Comparison of ENCODE assay signal across 8 mouse cellular contexts in the genomic region with DNA sequence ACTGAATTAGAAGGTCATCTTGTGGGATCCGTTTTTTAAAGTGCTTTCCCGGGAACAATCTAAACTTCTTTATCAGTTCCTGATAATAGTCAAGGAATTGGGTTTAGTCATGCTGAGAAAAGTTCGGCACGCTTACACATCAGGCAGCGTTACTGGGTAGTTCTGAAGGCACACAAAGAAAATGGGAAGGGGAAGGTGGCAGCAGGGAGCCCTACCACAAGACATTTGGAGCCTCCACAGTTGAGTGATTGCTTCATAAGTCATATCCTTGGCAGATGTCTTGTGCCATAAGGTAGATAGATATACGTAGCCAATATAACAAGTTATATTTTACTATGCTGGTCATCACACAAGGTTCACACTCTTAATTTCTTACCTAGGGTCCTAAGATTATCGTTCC. TPM values are rescaled to one million over a fixed set of nuclear protein-coding genes. Genes with fewer than 3 reads are reported as not detected.
DNase-seq lines count a peak whose midpoint lies in the region; ATAC-seq and TF ChIP-seq lines count a peak whose summit lies in the region.

No protein-coding gene starts in this region.

- no peaks in the 10 kb centered on the region for H3K9me3 ChIP-seq in embryonic facial prominence, embryonic 13.5 days
- no peaks in the 10 kb centered on the region for H3K9me3 ChIP-seq in intestine, embryonic 16.5 days (ENCODE audit: control insufficient read depth, low read length)
- H3K9me3 ChIP-seq in midbrain, embryonic 15.5 days: no peaks in the 10 kb centered on the region

- H3K36me3 ChIP-seq in embryonic facial prominence, embryonic 13.5 days: peaks cover 14% of the 10 kb centered on the region
- H3K36me3 ChIP-seq in intestine, embryonic 16.5 days (ENCODE audit: control insufficient read depth, insufficient read depth, low read length): no peaks in the 10 kb centered on the region
- no peaks in the 10 kb centered on the region for H3K36me3 ChIP-seq in midbrain, embryonic 15.5 days (replicated peaks)

- DNase-seq in layer of hippocampus, adult 2 months (ENCODE audit: low spot score in 2 of 2): no peak
- DNase-seq in layer of hippocampus, postnatal 36 days: no peak
- no peak for DNase-seq in urinary bladder, postnatal 25 days (ENCODE audit: low spot score)
- no peak for DNase-seq in adrenal gland, adult 8-10 months

- H3K4me1 ChIP-seq in embryonic facial prominence, embryonic 13.5 days: peaks cover 11% of the 10 kb centered on the region; the same call in 1 of the 2 replicates
- H3K4me1 ChIP-seq in intestine, embryonic 16.5 days (ENCODE audit: control insufficient read depth, insufficient read depth, low read length): no peaks in the 10 kb centered on the region
- peaks cover 13% of the 10 kb centered on the region for H3K4me1 ChIP-seq in midbrain, embryonic 15.5 days

- H3K4me2 ChIP-seq in embryonic facial prominence, embryonic 13.5 days: peak overlapping the region; percentile 71
- H3K4me2 ChIP-seq in intestine, embryonic 16.5 days (ENCODE audit: low read depth, low read length): peak overlapping the region; percentile 84
- peak overlapping the region; percentile 90 for H3K4me2 ChIP-seq in midbrain, embryonic 15.5 days

- no peak for TF ChIP-seq CTCF in layer of hippocampus, adult 2 months (conservative IDR thresholded peaks at IDR 0.05)

- peak overlapping the region; percentile 85 for H3K9ac ChIP-seq in embryonic facial prominence, embryonic 13.5 days
- peak overlapping the region; percentile 84 for H3K9ac ChIP-seq in intestine, embryonic 16.5 days (ENCODE audit: low read depth, low read length)
- H3K9ac ChIP-seq in midbrain, embryonic 15.5 days: peak overlapping the region; percentile 75

- WGBS in embryonic facial prominence, embryonic 13.5 days: 25% methylated on average over 7 of the region's 7 CpGs
- WGBS in intestine, embryonic 16.5 days: 15% methylated on average over 7 of the region's 7 CpGs
- 20% methylated on average over 7 of the region's 7 CpGs for WGBS in midbrain, embryonic 15.5 days

- H3K4me3 ChIP-seq in layer of hippocampus, adult 2 months: peak overlapping the region; percentile 69
- H3K4me3 ChIP-seq in embryonic facial prominence, embryonic 13.5 days: peak overlapping the region; percentile 66
- H3K4me3 ChIP-seq in intestine, embryonic 16.5 days (ENCODE audit: low read length): peak overlapping the region; percentile 72
- H3K4me3 ChIP-seq in midbrain, embryonic 15.5 days: peak overlapping the region; percentile 53

- no peaks in the 10 kb centered on the region for H3K27me3 ChIP-seq in embryonic facial prominence, embryonic 13.5 days
- H3K27me3 ChIP-seq in intestine, embryonic 16.5 days (replicated peaks; ENCODE audit: control insufficient read depth, insufficient read depth, low read length): no peaks in the 10 kb centered on the region
- no peaks in the 10 kb centered on the region for H3K27me3 ChIP-seq in midbrain, embryonic 15.5 days (replicated peaks)

- peak overlapping the region; percentile 94 for H3K27ac ChIP-seq in layer of hippocampus, adult 2 months
- H3K27ac ChIP-seq in embryonic facial prominence, embryonic 13.5 days: peak overlapping the region; percentile 98
- peak overlapping the region; percentile 99 for H3K27ac ChIP-seq in intestine, embryonic 16.5 days (ENCODE audit: low read length)
- H3K27ac ChIP-seq in midbrain, embryonic 15.5 days: peak overlapping the region; percentile 94

- ATAC-seq in embryonic facial prominence, embryonic 13.5 days (ENCODE audit: insufficient number of reproducible peaks, insufficient read depth, low FRiP score, low TSS enrichment, low read depth): no peak
- peak; percentile 21 for ATAC-seq in intestine, embryonic 16.5 days
- ATAC-seq in midbrain, embryonic 15.5 days (replicated peaks): peak; percentile 34
- no peak for ATAC-seq in activated CD4-positive, CD25-positive, alpha-beta regulatory T cell, adult 4 months

RNA-seq across cellular contexts. Expression of a gene that starts 0.8 kb away (rescaled TPM):
- under 1 TPM; 0.12 to 0.15 TPM for total RNA-seq in layer of hippocampus, adult 2 months (2021)
- total RNA-seq in layer of hippocampus, postnatal 36 days (2021): under 1 TPM in 1 of 2 experiments, not detected in 1; 0.73 TPM
- 37.7 and 43.8 TPM in 2 replicates for polyA plus RNA-seq in embryonic facial prominence, embryonic 13.5 days (2015; fragmentation: Nextera tagmentation; extraction: Ambion mirVana)
- polyA plus RNA-seq in intestine, embryonic 16.5 days (2015; fragmentation: Nextera tagmentation; extraction: Ambion mirVana): 20.2 and 24.7 TPM in 2 replicates
- 4.1 and 4.7 TPM in 2 replicates for polyA plus RNA-seq in midbrain, embryonic 15.5 days (2015; fragmentation: Nextera tagmentation; extraction: Ambion mirVana)
- 10 to 100 TPM in 1 of 2 experiments, 1 to 10 TPM in 1; 7.1 to 12.3 TPM for polyA plus RNA-seq in activated CD4-positive, CD25-positive, alpha-beta regulatory T cell, adult 4 months (2017; shearing (Covaris generic))
- total RNA-seq in adrenal gland, adult 8-10 months (2022): under 1 TPM; 0.32 to 0.94 (median 0.34) TPM

Comparison
In these comparisons a context has a peak if more than half of its experiments do, and no peak if none do; other contexts are left out.
1. ATAC-seq: peak in intestine, embryonic 16.5 days (single experiment) and midbrain, embryonic 15.5 days (single experiment); none in embryonic facial prominence, embryonic 13.5 days (single experiment) and activated CD4-positive, CD25-positive, alpha-beta regulatory T cell, adult 4 months (single experiment).
2. Peak in every context shown above with its lines, with median percentiles within 50 percentile points of each other: H3K27ac ChIP-seq, H3K4me3 ChIP-seq, H3K4me2 ChIP-seq and H3K9ac ChIP-seq.